Mouse (Mus musculus) C2C12 (cell line): ENCODE results near the gene Tnfrsf13b. TPM values are rescaled to one million over a fixed set of nuclear protein-coding genes. Genes with fewer than 3 reads are reported as not detected.
"Not testable (repeated sequence)": the region's sequence is repeated elsewhere in the genome, so short reads cannot be mapped to it uniquely, and the experiment has no call there.

Experiments used
- H3K27me3 ChIP-seq: one replicate; pipeline ENCODE4 v1.6.1; 2011; ENCODE audit not compliant: control insufficient read depth, insufficient read depth, insufficient read length
- H3K36me3 ChIP-seq: one replicate; pipeline ENCODE4 v1.6.1; 2011; ENCODE audit not compliant: control insufficient read depth, insufficient read depth
- H3K4me3 ChIP-seq: one replicate; pipeline ENCODE4 v1.5.1; 2011; ENCODE audit warnings: mild to moderate bottlenecking, control low read depth; ENCODE audit not compliant: poor library complexity, insufficient read depth, severe bottlenecking
- H3K79me2 ChIP-seq: one replicate; pipeline ENCODE4 v1.6.1; 2011; ENCODE audit not compliant: control insufficient read depth, insufficient read depth
- H3K79me3 ChIP-seq: one replicate; pipeline ENCODE4 v1.6.1; 2011; ENCODE audit warnings: low read depth, control low read depth
- H3ac ChIP-seq: one replicate; pipeline ENCODE3; 2011; ENCODE audit warnings: low read depth; ENCODE audit not compliant: control insufficient read depth, insufficient read length
- CEBPB ChIP-seq: IDR thresholded peaks from one replicate; pipeline ENCODE4 v1.6.1; 2011; ENCODE audit warnings: low read depth, mild to moderate bottlenecking, control low read depth, moderate library complexity
- CTCF ChIP-seq: IDR thresholded peaks from one replicate; pipeline ENCODE4 v1.5.1; 2011; ENCODE audit not compliant: control insufficient read depth, insufficient read depth, insufficient read length
- FOSL1 ChIP-seq: IDR thresholded peaks from one replicate; pipeline ENCODE4 v1.8.0; 2011; ENCODE audit warnings: mild to moderate bottlenecking, low read length; ENCODE audit not compliant: poor library complexity, insufficient read depth, severe bottlenecking
- MAX ChIP-seq: IDR thresholded peaks from one replicate; pipeline ENCODE4 v1.6.1; 2011; ENCODE audit warnings: mild to moderate bottlenecking, control low read depth
- MYOD1 ChIP-seq: IDR thresholded peaks from one replicate; pipeline ENCODE4 v1.6.1; 2011; ENCODE audit warnings: low read depth; ENCODE audit not compliant: control insufficient read depth, insufficient read length
- MYOG ChIP-seq: IDR thresholded peaks from one replicate; pipeline ENCODE4 v1.6.1; 2011; ENCODE audit not compliant: control insufficient read depth, insufficient read length; ENCODE audit errors: extremely low read depth
- USF1 ChIP-seq: IDR thresholded peaks from one replicate; pipeline ENCODE4 v1.6.1; 2011; ENCODE audit warnings: low read depth, mild to moderate bottlenecking, control low read depth, moderate library complexity
- polyA plus RNA-seq: library from polyadenylated mRNA; unstranded; fragments of >200 nt; fragmentation: generic; extraction: Trizol; gene quantifications from one replicate; pipeline ENCODE4 v1.2.1, GENCODE M21; 2012; ENCODE audit warnings: missing spikeins

The Tnfrsf13b gene
- polyA plus RNA-seq, 1 experiment: not detected

GRCm38 (mm10) chr11:61181624-61182023 lies 55.1 kb downstream of the Tnfrsf13b start:
- Histone ChIP-seq H3ac (no peak overlapping the region), H3K4me3 (no peak overlapping the region), H3K79me2 (no peaks in the 10 kb centered on the region), H3K36me3 (no peaks in the 10 kb centered on the region), H3K79me3 (no peaks in the 10 kb centered on the region), H3K27me3 (no peaks in the 10 kb centered on the region)
- TF ChIP-seq FOSL1: no peak

GRCm38 (mm10) chr11:61183820-61184219 lies 57.3 kb downstream of the Tnfrsf13b start:
- no peaks in the 10 kb centered on the region for H3K27me3 ChIP-seq
- no peaks in the 10 kb centered on the region for H3K36me3 ChIP-seq
- no peaks in the 10 kb centered on the region for H3K79me2 ChIP-seq
- H3K79me3 ChIP-seq: no peaks in the 10 kb centered on the region
- H3K4me3 ChIP-seq: no peak overlapping the region
- no peak overlapping the region for H3ac ChIP-seq
- TF ChIP-seq MYOG (no peak), MAX (no peak), MYOD1 (no peak), CEBPB (no peak), CTCF (no peak), FOSL1 (no peak), USF1 (no peak)

- TF ChIP-seq CTCF (no peak), MAX (no peak), MYOG (no peak), FOSL1 (no peak), CEBPB (no peak), USF1 (no peak), MYOD1 (no peak)
- Histone ChIP-seq H3K4me3 (no peak overlapping the region), H3K36me3 (no peaks in the 10 kb centered on the region), H3K79me3 (no peaks in the 10 kb centered on the region), H3K27me3 (peaks cover 4% of the 10 kb centered on the region), H3K79me2 (no peaks in the 10 kb centered on the region), H3ac (no peak overlapping the region)
Measured at GRCm38 (mm10) chr11:61190776-61191175, 64.2 kb downstream of the Tnfrsf13b start.

- not testable (repeated sequence) for H3ac ChIP-seq, H3K4me3 ChIP-seq, H3K79me2 ChIP-seq, H3K79me3 ChIP-seq, H3K27me3 ChIP-seq, H3K36me3 ChIP-seq
Measured at GRCm38 (mm10) chr11:61192123-61192522, 65.6 kb downstream of the Tnfrsf13b start.

- no peaks in the 10 kb centered on the region for H3K79me2 ChIP-seq
- peaks cover 4% of the 10 kb centered on the region for H3K27me3 ChIP-seq
- no peak overlapping the region for H3K4me3 ChIP-seq
- H3ac ChIP-seq: no peak overlapping the region
- no peak for TF ChIP-seq MAX
- TF ChIP-seq MYOD1: no peak
- no peak for TF ChIP-seq CEBPB
- no peak for TF ChIP-seq FOSL1
- TF ChIP-seq CTCF: no peak
- TF ChIP-seq MYOG: no peak
- TF ChIP-seq USF1: no peak
- no peaks in the 10 kb centered on the region for H3K79me3 ChIP-seq
- H3K36me3 ChIP-seq: no peaks in the 10 kb centered on the region
Measured at GRCm38 (mm10) chr11:61192779-61193178, 66.2 kb downstream of the Tnfrsf13b start.

- Histone ChIP-seq H3K36me3 (no peaks in the 10 kb centered on the region), H3ac (no peak overlapping the region), H3K4me3 (no peak overlapping the region), H3K27me3 (peaks cover 4% of the 10 kb centered on the region), H3K79me2 (no peaks in the 10 kb centered on the region), H3K79me3 (no peaks in the 10 kb centered on the region)
- TF ChIP-seq USF1 (no peak), CTCF (peak; percentile 97), MYOG (no peak), CEBPB (no peak)
Measured at GRCm38 (mm10) chr11:61193392-61193791, 66.8 kb downstream of the Tnfrsf13b start.
